Mouse (Mus musculus) C2C12 (cell line): ENCODE measurements around the gene Acan.

ENCODE experiments used
- CTCF ChIP-seq: IDR thresholded peaks from one replicate; pipeline ENCODE4 v1.5.1; 2011; ENCODE audit not compliant: control insufficient read depth, insufficient read depth, insufficient read length
- MAX ChIP-seq: IDR thresholded peaks from one replicate; pipeline ENCODE4 v1.6.1; 2011; ENCODE audit warnings: mild to moderate bottlenecking, control low read depth
- MYOD1 ChIP-seq: IDR thresholded peaks from one replicate; pipeline ENCODE4 v1.6.1; 2011; ENCODE audit warnings: low read depth; ENCODE audit not compliant: control insufficient read depth, insufficient read length

GRCm38 (mm10) chr7:79053383-79053889 lies at the start of gene Acan:
- TF ChIP-seq CTCF (no peak), MYOD1 (no peak), MAX (no peak)
